Mouse (Mus musculus): ENCODE data around the gene Rsph10b.

GRCm38 (mm10) chr5:143943231-143944125, 10.6 kb downstream of the Rsph10b start:
- TF ChIP-seq POLR2A (IDR thresholded peaks at IDR 0.05; ENCODE audit: insufficient read depth, low read length): no peak
- TF ChIP-seq EP300 (IDR thresholded peaks at IDR 0.05; ENCODE audit: insufficient read depth, low read depth, low read length): no peak
- TF ChIP-seq CTCF (IDR thresholded peaks at IDR 0.05; ENCODE audit: low read depth, low read length): no peak

Data from ES-Bruce4 (cell line).